Mouse (Mus musculus) thymus, postnatal 10 days (tissue): ENCODE results near the gene Ces2h.
"Not testable (repeated sequence)": the region's sequence is repeated elsewhere in the genome, so short reads cannot be mapped to it uniquely, and the experiment has no call there.

Source experiments
- DNase-seq, 2 experiments: peaks; one replicate each; pipeline ENCODE4 v3.0.0; 2021; ENCODE audit warnings: low spot score in 2 of 2

Ces2h gene

DNA sequence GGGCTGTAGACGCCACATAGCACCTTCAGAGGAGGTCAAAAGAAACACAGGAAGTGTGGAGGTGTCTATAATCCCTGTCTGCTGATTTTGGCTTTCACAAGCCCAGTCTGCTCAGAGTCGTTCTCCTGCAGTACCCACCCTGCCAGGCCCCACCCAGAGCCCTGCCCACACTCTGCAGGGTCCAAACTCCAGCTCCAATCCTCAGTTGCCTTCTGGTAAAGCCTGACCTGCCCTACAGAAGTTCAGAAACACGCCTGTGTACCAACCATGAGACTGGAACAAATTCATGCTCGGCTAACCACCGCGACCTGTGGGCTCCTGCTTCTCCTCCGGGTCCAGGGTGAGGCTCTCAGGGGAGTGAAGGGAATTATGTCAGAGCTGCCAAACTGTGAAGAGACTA is at the start of gene Ces2h:
Gene Ces2h (plus strand): TSS at position 268 of the 400 bp plus-strand sequence.
- DNase-seq: no peak

DNA sequence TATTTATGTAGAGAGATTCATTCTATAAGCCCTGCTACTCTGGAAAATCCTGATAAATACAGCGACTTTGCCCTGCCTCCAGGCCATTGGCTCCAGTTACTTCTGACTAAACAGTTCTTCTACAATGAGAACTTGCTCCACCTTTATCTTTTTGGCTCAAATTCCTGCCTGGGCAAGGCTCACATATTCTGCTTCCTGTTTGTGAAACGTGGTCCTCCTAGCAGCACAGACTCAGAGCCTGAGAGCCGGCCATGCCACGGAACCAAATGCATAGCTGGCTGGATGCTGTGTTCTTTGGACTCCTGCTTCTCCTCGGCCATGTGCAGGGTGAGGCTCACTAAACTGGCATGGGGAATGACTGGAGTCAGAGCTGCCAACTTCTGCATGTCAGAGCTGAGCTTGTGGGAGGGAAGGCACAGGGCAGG is 39.1 kb upstream of the Ces2h start, which contains the start of gene Ces2g:
Gene Ces2g (plus strand): TSS at position 182 of the 425 bp plus-strand sequence.
- DNase-seq: no peak

DNA sequence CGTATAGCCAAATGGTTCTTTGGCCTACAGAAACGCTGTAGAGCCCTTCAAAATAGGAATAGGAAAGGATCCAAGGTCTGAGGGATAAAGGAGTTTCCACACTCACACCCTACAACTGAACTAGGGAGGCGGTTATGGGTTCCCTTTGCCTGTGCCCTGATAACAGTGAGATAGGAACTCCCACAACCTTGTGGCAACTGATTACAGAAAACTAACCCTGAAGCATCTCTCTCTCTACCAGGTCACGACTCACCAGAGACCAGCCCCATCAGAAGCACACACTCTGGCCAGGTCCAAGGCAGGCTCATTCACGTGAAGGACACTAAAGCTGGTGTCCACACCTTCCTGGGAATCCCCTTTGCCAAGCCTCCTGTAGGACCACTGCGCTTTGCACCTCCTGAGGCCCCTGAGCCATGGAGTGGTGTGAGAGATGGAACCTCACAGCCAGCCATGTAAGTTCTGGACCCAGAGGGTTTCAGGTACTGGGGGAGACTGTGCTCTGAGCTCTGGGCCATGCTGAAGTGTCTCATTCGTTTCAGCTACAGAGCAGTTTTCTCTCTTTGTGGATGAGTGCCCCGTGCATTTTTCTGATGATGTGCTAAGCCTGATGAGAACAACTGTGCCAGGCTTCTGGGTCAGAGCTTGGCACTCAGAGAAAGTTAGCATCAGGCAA is 38.3 kb upstream of the Ces2h start:
- DNase-seq: no peak

DNA sequence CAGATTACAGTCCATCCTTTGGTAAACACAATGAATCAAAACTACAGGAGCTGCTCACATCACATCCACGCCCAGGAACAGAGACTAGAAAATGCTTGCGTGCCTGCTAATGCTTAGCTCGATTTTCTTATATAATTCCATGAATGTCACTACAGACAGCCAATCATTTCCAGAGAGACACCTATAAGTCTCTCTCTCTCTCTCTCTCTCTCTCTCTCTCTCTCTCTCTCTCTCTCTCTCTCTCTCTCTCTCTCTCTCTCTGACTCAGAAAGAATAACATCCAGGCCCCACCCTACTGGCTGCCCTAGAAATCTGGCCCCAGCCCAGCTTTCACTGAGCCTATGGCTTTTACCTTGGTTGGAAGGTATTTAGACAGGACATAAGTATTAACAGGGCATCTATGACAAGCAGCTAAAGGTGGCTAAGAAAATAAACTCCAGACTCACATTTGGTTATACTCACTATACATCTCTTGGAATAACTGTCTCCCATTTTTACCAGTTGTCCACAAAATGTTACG is 37.2 kb upstream of the Ces2h start:
- DNase-seq: no peak

- DNase-seq: no peak
These were observed 16.5 kb upstream of the Ces2h start for GRCm38 (mm10) chr8:104984126-104984525.

DNA sequence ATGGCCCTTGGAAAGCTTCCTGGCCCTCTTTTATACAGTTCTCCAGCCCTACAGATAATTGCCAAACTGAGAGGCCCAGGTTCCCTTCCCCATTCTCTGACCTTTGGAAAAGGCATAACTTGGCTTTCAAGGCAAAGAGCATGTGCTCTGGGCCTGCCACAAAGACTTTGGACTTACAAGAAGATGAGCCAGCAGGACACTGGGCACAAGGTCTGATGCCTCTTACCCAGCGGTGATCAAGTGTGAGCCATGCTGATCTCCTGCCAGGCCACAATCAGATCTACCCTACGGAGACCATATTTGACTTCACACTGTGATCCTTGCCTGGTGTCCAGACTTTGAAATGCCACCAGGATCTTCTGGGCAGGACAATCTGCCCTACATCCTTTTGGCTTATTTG is 15.7 kb upstream of the Ces2h start:
- no peak for DNase-seq

DNA sequence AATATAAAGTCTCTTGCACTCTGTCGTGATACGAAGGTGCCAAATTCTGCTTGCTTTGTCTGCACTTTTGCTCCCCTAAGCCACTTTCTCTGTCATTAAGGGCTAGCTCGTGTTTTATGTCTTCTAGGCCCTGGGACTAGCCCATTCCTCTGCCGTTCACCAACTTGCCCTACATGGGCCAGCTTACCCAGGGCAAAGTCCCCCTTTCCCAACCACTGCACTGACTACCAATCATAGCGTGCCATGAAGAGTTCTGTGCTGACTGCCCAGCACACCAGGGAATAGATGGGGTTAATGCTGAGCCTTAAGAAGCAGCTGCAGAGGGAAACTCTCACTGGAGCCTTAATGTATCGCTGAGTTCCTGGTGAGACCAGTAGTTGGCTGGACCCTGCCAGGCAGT is 2.5 kb upstream of the Ces2h start:
- no peak for DNase-seq

DNA sequence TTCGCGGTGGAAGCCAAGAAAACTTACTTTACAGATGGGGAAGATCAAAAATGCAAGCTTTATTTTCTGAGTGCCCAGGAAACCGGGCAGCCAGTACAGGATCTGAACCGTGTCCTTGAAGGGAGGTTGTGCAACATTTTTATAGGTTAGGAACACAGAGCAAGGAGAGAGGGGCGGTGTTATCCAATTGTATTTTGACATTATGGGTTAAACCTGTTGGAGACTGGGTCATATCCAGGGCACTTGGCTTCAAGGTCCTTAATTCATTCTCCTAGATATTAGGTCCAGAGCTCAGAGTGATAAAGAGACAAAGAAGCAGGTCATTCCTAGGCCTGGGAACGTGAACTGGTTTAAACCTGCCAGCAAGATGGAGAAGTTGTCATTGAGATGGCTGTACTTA is 1.5 kb upstream of the Ces2h start:
- DNase-seq: no peak

- no peak for DNase-seq
These were observed 9.3 kb downstream of the Ces2h start for GRCm38 (mm10) chr8:105010000-105010399.

DNA sequence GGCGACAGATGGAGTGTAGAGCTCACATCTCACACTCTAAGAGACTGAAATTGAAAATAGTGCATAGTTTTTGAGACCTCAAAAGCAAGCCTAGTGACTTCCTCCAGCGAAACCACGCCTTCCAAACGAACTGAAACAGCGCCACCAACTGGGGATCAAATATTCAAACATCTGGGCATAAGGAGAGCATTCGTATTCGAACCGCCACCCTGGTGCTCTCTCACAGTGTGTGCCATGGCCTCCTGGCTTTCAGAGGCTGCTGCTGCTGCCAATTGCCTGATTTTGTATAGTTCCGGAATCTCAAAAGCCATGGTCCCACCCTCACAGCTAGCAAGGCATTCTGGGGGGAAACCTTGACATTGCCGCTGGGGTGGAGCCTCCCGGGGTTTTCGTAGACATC is 10.5 kb downstream of the Ces2h start:
- no peak for DNase-seq

GRCm38 (mm10) chr8:105014391-105014790 is 13.7 kb downstream of the Ces2h start:
- DNase-seq: no peak

GRCm38 (mm10) chr8:105021954-105022353 is 21.3 kb downstream of the Ces2h start:
- no peak for DNase-seq

DNA sequence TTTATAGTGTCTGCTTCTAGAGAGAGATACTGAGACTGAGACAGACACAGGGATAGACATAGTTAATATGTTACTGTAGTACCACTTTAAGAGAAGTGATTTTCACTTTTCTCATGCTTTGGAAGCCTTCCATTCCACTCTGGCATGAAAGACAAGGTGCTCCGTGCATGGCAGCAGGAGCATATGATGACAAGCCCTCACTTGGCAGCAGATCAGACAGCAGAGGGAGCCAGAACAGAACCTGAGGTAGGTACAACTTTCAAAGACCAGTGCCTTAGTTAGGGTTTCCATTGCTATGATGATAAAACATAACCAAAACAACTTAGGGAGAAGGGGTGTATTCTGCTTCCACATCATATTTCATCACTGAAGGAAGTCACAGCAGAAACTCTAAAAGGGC is 22.4 kb downstream of the Ces2h start:
- no peak for DNase-seq

GRCm38 (mm10) chr8:105025050-105025449 is 24.4 kb downstream of the Ces2h start:
- DNase-seq: no peak

GRCm38 (mm10) chr8:105043510-105043909 is 42.9 kb downstream of the Ces2h start:
- no peak for DNase-seq

DNA sequence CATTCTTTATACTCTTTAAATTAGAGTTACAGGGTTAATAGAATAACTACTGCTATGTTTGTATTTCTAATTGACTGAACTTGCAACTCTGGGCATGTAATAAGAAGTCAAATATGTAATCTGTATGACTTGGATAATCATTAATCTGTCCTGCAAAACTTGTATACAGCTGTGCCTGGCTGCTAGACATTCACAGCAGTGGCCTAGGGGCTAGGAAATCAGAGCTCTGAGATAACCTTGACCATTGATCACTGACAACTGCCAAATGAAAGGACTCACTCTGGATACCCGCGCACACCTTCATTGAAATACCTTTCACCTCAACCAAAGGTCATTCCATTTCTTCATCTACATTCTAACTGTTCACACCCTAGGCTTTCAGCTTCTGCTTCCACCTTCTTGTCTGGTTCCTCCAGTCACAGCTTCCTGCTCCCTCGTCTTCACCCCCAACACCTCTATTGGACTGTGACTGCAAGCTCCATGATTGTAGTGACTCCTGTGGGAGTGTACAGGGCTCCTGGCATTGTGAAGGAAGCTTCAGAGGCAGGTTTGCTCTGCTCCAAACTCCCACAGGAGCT is 45.3 kb downstream of the Ces2h start:
- no peak for DNase-seq

- DNase-seq: no peak
These were observed 47.8 kb downstream of the Ces2h start, which contains the start of gene Ces3a for GRCm38 (mm10) chr8:105048371-105048854. Ces3a (plus strand) TSS chr8:105048601.

DNA sequence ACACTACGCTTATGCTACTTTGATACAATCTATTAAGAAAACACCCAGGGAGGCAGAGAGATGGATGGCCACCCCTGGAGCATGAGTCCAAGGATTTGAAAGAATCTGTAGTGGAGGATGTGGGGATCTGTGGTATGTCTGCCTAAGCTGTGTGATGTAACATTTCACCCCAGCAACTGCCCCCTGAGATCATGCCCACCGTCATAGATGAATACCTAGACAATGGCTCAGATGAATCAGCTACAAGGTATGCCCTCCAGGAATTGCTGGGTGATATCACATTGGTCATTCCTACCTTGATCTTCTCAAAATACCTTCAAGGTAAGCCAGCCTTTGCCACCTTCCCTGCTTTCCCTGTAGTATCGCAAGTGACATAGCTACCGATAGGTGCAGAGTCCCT is 55.6 kb downstream of the Ces2h start:
- no peak for DNase-seq

DNA sequence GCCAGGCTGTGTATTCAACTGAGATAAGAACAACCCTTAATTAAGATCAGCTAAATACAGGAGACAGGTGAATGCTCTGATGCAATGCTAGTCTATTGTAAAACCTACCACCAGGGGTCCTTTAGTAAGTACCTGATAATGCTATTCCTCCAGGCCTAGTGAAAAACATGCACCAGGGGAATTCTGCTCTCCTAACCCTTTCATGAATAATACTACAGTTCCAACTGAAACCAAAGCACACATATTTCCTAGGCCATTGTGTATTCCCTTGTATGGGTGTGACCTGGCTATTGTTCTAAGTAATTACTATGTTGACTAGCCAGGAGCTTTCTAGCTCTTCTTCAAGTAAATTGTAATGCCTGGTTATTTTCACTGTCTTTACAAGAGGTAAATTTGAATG is 59.4 kb downstream of the Ces2h start:
- DNase-seq: no peak

- peak; percentile 5 to 40 for DNase-seq
These were observed 66.1 kb downstream of the Ces2h start for GRCm38 (mm10) chr8:105066761-105067160.

DNA sequence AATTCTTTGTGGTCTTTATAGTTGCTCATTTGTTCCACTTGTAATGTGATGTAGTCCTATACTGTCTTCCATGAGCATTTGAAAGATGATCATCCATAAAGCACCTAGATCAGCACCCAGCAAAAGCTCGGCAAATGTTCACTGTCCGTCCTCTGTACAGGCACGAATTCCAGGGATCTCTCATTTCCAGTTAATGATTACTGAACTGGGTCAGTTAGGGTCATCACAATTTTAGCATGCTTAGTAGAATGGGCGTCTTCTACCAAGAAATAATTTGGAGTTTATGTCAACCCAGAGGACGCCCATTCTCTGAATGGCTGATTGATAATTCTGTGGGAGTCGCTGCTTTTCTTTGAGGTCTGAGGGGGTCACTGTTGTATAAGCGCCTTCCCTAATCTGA is 67.3 kb downstream of the Ces2h start:
- not testable (repeated sequence) for DNase-seq

DNA sequence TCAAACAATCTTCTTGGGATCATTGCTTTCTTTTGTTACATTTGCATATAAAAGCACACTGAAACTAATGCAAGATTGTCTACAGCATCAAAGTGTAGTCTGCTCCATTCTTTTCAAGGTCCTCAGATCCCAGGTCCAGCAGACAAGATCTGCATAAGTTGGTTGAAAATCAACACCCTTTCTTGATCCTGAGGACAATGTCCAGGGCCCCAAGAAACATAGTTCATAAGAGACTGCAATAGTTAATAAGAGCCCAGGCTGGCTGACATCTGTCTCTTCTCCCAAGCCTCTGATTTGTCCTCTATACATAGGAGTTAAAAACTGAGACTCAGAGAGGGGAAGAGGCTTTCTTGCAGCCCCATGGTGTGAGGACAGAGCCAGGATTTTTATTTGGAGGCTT is 68.3 kb downstream of the Ces2h start:
- DNase-seq: no peak
